ENCODE assay signal across 9 mouse cellular contexts in the genomic region with DNA sequence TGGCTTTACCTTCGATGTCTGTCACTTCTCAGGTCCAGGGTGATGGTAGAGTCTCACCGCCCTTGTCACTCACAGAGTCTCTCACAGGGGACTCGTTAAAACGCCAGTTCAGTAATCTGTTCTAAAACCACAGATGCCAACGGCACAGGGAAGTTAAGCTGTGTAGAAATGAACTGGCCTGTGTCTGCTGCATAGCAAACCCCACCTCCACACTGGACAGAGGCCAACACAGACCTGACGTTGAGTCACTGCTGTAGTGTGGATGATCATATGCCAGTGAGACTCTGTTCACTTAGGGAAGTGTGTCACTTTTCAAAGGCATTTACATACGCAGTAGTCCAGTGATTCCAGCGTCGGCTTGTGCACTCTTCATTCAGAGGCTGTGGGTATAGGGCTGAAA. TPM values are rescaled to one million over a fixed set of nuclear protein-coding genes. Genes with fewer than 3 reads are reported as not detected.
DNase-seq lines count a peak whose midpoint lies in the region.
"Had no signal": no experiment of that assay in that cellular context is flagged by ENCODE, and none has a peak within 500 bp of the region (broad histone marks: within the 10 kb centered on the region; RNA-seq: fewer than 3 reads in every experiment).

No protein-coding gene starts in this region.

- intact Hi-C loops in heart, postnatal 14 days (cut with DNase I), result no loop called here

- H3K9me3 ChIP-seq in megakaryocyte, embryonic 14.5 days, result peaks cover 17% of the 10 kb centered on the region
- H3K9me3 ChIP-seq: embryonic facial prominence, embryonic 12.5 days had no signal

- H3K27me3 ChIP-seq in megakaryocyte, embryonic 14.5 days (replicated peaks), result peaks cover 55% of the 10 kb centered on the region
- H3K27me3 ChIP-seq: embryonic facial prominence, embryonic 12.5 days had no signal

- peaks cover 6% of the 10 kb centered on the region for H3K36me3 ChIP-seq in megakaryocyte, embryonic 14.5 days (replicated peaks; ENCODE audit: low read length)
- H3K36me3 ChIP-seq: embryonic facial prominence, embryonic 12.5 days had no signal

- peak overlapping the region; percentile 55 for H3K4me3 ChIP-seq in megakaryocyte, embryonic 14.5 days (replicated peaks)
- H3K4me3 ChIP-seq: embryonic facial prominence, embryonic 12.5 days had no signal

- peak; percentile 92 for DNase-seq in 416B (ENCODE audit: low read depth)
- peak; percentile 64 for DNase-seq in MN1 (ENCODE audit: low spot score)
- peak; percentile 57 for DNase-seq in fibroblast of lung, adult 2 months (ENCODE audit: low read depth)
- DNase-seq in heart, postnatal 14 days, result peak; percentile 53 to 58
- peak; percentile 25 to 74 for DNase-seq in left cerebral cortex, adult 8-10 months (ENCODE audit: low spot score in 2 of 2)
- DNase-seq in spleen, postnatal 14 days (ENCODE audit: low spot score in 2 of 2), result peak; percentile 22 to 44
- DNase-seq in thymus, postnatal 4 days, result no peak

- H3K4me1 ChIP-seq in megakaryocyte, embryonic 14.5 days, result peaks cover 48% of the 10 kb centered on the region

RNA-seq across cellular contexts. Expression of a gene that starts 54.7 kb away (rescaled TPM):
- total RNA-seq in heart, postnatal 14 days (2021), result 10 to 100 TPM; 16.3 to 17.0 TPM
- total RNA-seq in left cerebral cortex, adult 8-10 months (2022), result 1 to 10 TPM in 2 of 4 experiments, under 1 TPM in 2; 0.71 to 1.2 (median 0.96) TPM
- 1.9 TPM in 1 of 2 replicates, not detected in the other for polyA plus RNA-seq in megakaryocyte, embryonic 14.5 days (2012; ENCODE audit: insufficient read depth, low replicate concordance)

RNA-seq across cellular contexts. Expression of a gene that starts 54.9 kb away (rescaled TPM):
- total RNA-seq in heart, postnatal 14 days (2021), result 1 to 10 TPM; 8.5 to 9.1 TPM
- total RNA-seq in left cerebral cortex, adult 8-10 months (2022), result 10 to 100 TPM; 16.9 to 20.8 (median 18.3) TPM
- polyA plus RNA-seq in megakaryocyte, embryonic 14.5 days (2012; ENCODE audit: insufficient read depth, low replicate concordance), result 1.9 and 2.9 TPM in 2 replicates

Comparison
In these comparisons a context has a peak if more than half of its experiments do, and no peak if none do; other contexts are left out.
1. RNA of a gene that starts 54.7 kb away (total RNA-seq): 16.3 to 17.0 TPM in heart, postnatal 14 days; 0.71 to 1.2 TPM in left cerebral cortex, adult 8-10 months; every median in the first group is over 4 times any median in the second.